Mouse (Mus musculus) neural tube, embryonic 13.5 days (tissue): ENCODE results near the gene Gm20503. TPM values are rescaled to one million over a fixed set of nuclear protein-coding genes. Genes with fewer than 3 reads are reported as not detected.

Experiments
- ATAC-seq: fragments of 200-750 bp; cut with Nextera tagmentation; 2 replicates; pipeline ENCODE4 v1.8.0; 2017; ENCODE audit warnings: low read depth, mild to moderate bottlenecking, moderate TSS enrichment, moderate library complexity
- H3K27ac ChIP-seq: fragments of 300-500 bp; sonication (generic); replicated peaks from 2 replicates; pipeline ENCODE4 v1.5.1; 2015; ENCODE audit warnings: moderate library complexity, mild to moderate bottlenecking, inconsistent platforms
- H3K27me3 ChIP-seq: fragments of 300-500 bp; sonication (generic); 2 replicates; pipeline ENCODE4 v1.6.1; 2015; ENCODE audit warnings: mild to moderate bottlenecking, inconsistent platforms
- H3K36me3 ChIP-seq: fragments of 300-500 bp; sonication (generic); 2 replicates; pipeline ENCODE4 v1.6.1; 2015; ENCODE audit warnings: mild to moderate bottlenecking, inconsistent platforms
- H3K4me1 ChIP-seq: fragments of 300-500 bp; sonication (generic); replicated peaks from 2 replicates; pipeline ENCODE4 v1.6.1; 2015; ENCODE audit warnings: inconsistent platforms
- H3K4me2 ChIP-seq: fragments of 300-500 bp; sonication (generic); 2 replicates; pipeline ENCODE4 v1.6.1; 2015; ENCODE audit warnings: inconsistent platforms, mild to moderate bottlenecking, moderate library complexity
- H3K4me3 ChIP-seq: fragments of 300-500 bp; sonication (generic); 2 replicates; pipeline ENCODE4 v1.5.1; 2015; ENCODE audit warnings: mild to moderate bottlenecking, inconsistent platforms
- H3K9ac ChIP-seq: fragments of 300-500 bp; sonication (generic); 2 replicates; pipeline ENCODE4 v1.6.1; 2015; ENCODE audit warnings: moderate library complexity, mild to moderate bottlenecking, inconsistent platforms
- H3K9me3 ChIP-seq: fragments of 300-500 bp; sonication (generic); 2 replicates; pipeline ENCODE4 v1.6.1; 2016; ENCODE audit warnings: inconsistent platforms
- WGBS: fragments of 180-500 bp; shearing (Covaris S2); methylation state at CpG from one replicate; pipeline ENCODE4 v1.1.7; 2015; 5-methylcytosine and 5-hydroxymethylcytosine counted together
- polyA plus RNA-seq: library from polyadenylated mRNA; unstranded; fragments of >200 nt; fragmentation: Nextera tagmentation; extraction: Ambion mirVana; gene quantifications from 2 replicates; pipeline ENCODE4 v1.2.1, GENCODE M21; 2015

The Gm20503 gene
- polyA plus RNA-seq, 1 experiment from 2014 or later: 10.0 TPM

DNA sequence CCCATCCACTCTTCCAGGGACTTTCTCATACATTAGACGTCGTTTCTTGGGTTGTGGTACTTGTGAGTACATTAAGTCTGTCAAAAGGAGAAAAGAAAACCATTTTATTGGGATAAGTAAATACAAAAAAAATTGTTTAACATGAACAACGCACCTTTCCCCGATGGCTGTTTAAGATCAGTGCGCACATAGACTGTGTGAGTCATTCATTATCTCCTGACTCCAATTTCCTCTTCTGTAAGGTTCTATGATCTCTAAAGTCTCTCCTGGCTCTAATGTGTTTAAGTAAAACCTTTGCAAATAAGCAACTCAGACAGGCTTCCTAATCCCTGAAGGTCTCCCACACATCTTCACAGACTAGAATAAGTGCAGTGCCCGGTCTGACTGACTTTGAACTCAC lies 40.9 kb downstream of the Gm20503 start:
- Histone ChIP-seq H3K4me3 (no peak overlapping the region), H3K4me1 (no peaks in the 10 kb centered on the region), H3K9ac (no peak overlapping the region), H3K9me3 (peaks cover 2% of the 10 kb centered on the region; the same call in 1 of the 2 replicates), H3K27ac (no peak overlapping the region), H3K36me3 (peaks cover 31% of the 10 kb centered on the region), H3K27me3 (no peaks in the 10 kb centered on the region), H3K4me2 (no peak overlapping the region)
- no peak for ATAC-seq
- 92% methylated on average over 6 of the region's 6 CpGs for WGBS

DNA sequence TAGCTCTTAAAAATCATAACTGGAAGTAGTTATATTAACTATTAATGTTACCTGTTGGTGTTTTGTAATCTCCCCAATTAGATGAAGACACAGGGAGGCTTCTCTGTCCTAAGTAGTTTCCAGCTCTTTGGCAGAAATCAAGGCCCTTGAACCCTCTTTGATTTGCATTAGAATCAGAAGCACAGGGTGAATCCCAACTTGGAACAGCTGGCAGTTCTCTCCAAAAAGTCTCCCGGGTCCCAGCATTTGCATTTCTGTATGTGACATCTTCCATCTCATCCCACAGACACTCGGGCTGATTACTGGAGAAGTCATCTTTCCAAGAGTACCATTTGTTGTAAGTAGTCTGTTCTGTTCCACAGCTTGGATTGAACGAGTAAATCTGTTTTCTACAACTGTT lies 44.2 kb downstream of the Gm20503 start:
- Histone ChIP-seq H3K36me3 (peaks cover 3% of the 10 kb centered on the region), H3K27ac (no peak overlapping the region), H3K9me3 (peaks cover 2% of the 10 kb centered on the region; the same call in 1 of the 2 replicates), H3K9ac (no peak overlapping the region), H3K4me2 (no peak overlapping the region), H3K27me3 (no peaks in the 10 kb centered on the region), H3K4me3 (no peak overlapping the region), H3K4me1 (no peaks in the 10 kb centered on the region)
- 25% methylated on average over 3 of the region's 3 CpGs for WGBS
- ATAC-seq: no peak

DNA sequence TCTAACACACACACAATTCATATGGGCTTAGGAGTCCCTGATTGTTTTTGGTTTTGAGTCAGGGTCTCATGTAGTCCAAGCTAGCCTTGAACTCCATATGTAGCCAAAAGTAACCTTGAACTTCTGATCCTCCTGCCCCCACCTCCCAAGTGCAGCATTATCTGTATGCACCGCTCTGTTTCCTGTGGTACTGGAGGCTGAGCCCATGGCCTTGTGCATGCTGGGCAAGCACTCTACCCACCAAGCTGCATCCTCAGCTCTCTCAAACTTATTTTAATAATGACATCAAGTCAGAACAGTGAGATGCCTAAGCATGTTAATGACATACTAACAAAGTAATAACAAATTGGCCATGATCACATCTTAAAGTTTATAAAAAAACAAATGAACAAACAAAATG lies 48.1 kb downstream of the Gm20503 start:
- H3K9ac ChIP-seq: no peak overlapping the region
- ATAC-seq: no peak
- H3K9me3 ChIP-seq: no peaks in the 10 kb centered on the region
- H3K4me3 ChIP-seq: no peak overlapping the region
- no peaks in the 10 kb centered on the region for H3K27me3 ChIP-seq
- WGBS: 92% methylated on average over 1 of the region's 1 CpGs
- H3K27ac ChIP-seq: no peak overlapping the region
- no peaks in the 10 kb centered on the region for H3K4me1 ChIP-seq
- H3K36me3 ChIP-seq: no peaks in the 10 kb centered on the region
- H3K4me2 ChIP-seq: no peak overlapping the region

DNA sequence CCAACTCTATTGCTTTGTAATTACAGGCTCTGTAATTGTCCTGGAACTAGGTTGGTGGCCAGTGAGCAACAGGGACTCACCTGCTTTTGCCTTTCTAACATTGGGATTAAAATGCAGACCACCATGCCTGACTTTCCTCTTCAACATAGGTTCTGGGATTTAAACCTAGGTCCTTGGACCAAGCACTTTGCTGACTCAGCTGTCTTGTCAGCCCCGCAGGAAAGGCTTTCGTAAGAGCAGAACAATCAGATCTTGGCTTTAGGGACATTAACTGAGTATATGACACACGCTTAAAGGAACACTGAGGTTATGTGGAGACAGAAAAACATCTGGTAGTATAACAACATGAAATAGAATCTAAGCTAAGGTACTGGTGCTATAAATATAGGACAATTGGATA lies 54.9 kb downstream of the Gm20503 start:
- Histone ChIP-seq H3K27me3 (no peaks in the 10 kb centered on the region), H3K36me3 (no peaks in the 10 kb centered on the region), H3K27ac (no peak overlapping the region), H3K4me1 (no peaks in the 10 kb centered on the region), H3K4me2 (no peak overlapping the region), H3K9ac (no peak overlapping the region), H3K9me3 (no peaks in the 10 kb centered on the region), H3K4me3 (no peak overlapping the region)
- 92% methylated on average over 3 of the region's 3 CpGs for WGBS
- ATAC-seq: no peak

DNA sequence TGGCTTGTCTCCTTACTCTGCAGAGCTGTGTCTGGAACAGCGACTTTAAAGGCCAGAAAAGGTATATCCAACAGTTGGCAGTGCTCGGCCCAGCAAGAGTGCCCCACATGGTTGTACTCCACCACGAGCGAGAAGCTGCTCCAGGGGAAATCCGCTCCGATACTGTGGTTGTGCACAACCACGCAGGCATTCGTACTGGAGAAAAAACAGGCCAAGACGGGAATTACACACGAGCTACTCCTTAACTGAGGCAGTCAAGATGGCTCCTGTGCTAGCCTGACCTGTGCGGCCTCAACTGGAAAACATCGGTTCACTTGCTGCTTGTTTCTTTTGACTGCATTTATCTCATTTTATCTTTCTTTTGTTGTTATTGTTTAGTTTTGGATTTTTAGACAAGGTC lies 59.5 kb downstream of the Gm20503 start:
- H3K36me3 ChIP-seq: no peaks in the 10 kb centered on the region
- H3K4me3 ChIP-seq: no peak overlapping the region
- H3K9me3 ChIP-seq: no peaks in the 10 kb centered on the region
- no peak overlapping the region for H3K9ac ChIP-seq
- ATAC-seq: no peak
- WGBS: 78% methylated on average over 12 of the region's 12 CpGs
- H3K27me3 ChIP-seq: no peaks in the 10 kb centered on the region
- H3K27ac ChIP-seq: no peak overlapping the region
- H3K4me1 ChIP-seq: no peaks in the 10 kb centered on the region
- H3K4me2 ChIP-seq: no peak overlapping the region

DNA sequence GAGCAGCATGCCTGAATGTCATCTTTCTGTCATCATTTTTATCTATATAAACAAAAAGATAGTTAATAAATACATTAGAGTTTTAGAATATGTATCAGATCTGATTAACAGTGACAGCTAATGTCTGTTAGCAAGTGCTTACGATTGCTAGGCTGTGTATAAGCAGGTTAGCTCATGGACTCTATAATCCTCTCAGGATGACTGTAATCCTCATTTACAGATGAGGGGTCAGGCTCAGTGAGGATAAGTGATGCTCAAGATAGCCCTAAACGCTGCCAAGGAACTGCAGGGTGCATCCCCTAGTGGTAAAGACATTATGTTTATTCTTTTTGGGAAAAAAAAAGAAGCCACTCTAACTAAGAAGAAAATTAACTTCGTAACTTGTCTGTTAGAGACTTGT lies 66.3 kb downstream of the Gm20503 start:
- Histone ChIP-seq H3K27ac (no peak overlapping the region), H3K27me3 (no peaks in the 10 kb centered on the region), H3K4me2 (no peak overlapping the region), H3K9me3 (no peaks in the 10 kb centered on the region), H3K36me3 (no peaks in the 10 kb centered on the region), H3K4me3 (no peak overlapping the region), H3K4me1 (no peaks in the 10 kb centered on the region), H3K9ac (no peak overlapping the region)
- ATAC-seq: no peak
- WGBS: 54% methylated on average over 3 of the region's 3 CpGs

DNA sequence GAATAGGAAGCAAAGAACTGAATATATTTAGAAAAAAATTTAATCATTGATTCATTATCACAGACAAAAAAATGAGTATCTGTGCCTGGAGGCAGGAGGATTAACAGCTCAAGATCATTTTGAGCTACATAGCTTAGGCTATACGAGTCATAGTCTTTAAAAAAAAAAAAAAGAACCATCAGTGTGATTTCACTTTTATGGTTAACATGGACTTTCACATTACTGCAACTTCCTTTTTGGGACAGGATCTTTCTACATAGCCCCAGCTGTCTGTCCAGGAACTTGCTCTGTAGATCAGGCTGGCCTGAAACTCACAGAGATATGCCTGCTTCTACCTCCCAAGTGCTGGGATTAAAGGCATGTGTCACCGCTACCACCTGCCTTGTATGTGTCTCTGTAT lies 80.4 kb downstream of the Gm20503 start:
- Histone ChIP-seq H3K27me3 (no peaks in the 10 kb centered on the region), H3K4me2 (no peak overlapping the region), H3K4me1 (no peaks in the 10 kb centered on the region), H3K9me3 (no peaks in the 10 kb centered on the region), H3K9ac (no peak overlapping the region), H3K36me3 (no peaks in the 10 kb centered on the region), H3K27ac (no peak overlapping the region), H3K4me3 (no peak overlapping the region)
- WGBS: 83% methylated on average over 2 of the region's 2 CpGs
- ATAC-seq: no peak

DNA sequence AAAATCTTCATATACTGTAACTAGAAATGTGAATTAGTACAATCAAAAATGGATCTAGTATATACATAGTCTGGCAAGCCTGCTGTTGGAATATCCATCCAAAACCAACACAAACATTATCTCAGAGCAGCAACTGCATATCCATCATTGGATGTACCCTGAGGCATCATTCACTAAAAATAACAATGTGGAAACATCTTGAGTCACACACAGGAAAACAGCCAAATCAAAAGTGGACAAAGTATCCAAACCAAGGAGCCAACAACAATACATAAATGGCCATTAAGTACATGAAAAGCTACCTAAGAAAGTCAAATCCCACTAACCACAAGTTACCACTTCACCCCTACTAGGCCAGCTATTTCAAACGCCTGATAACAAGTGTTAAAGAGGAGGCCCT lies 86.4 kb downstream of the Gm20503 start:
- H3K27me3 ChIP-seq: no peaks in the 10 kb centered on the region
- H3K9me3 ChIP-seq: no peaks in the 10 kb centered on the region
- no peaks in the 10 kb centered on the region for H3K4me1 ChIP-seq
- H3K27ac ChIP-seq: no peak overlapping the region
- H3K9ac ChIP-seq: no peak overlapping the region
- no peak overlapping the region for H3K4me2 ChIP-seq
- no peak overlapping the region for H3K4me3 ChIP-seq
- no peaks in the 10 kb centered on the region for H3K36me3 ChIP-seq
- WGBS: 71% methylated on average over 1 of the region's 1 CpGs
- ATAC-seq: no peak

Other genes with a start within 250 kb of the Gm20503 start
- not detected in 2 replicates for gene Olfr267, start 215.5 kb upstream of the Gm20503 start, polyA plus RNA-seq
- 27.0 and 30.8 TPM in 2 replicates for gene Ecpas, start 90.5 kb upstream of the Gm20503 start, polyA plus RNA-seq
- gene Zkscan16, start 59.6 kb upstream of the Gm20503 start, polyA plus RNA-seq: 0.44 and 0.47 TPM in 2 replicates
- 5.8 and 6.8 TPM in 2 replicates for gene Ptgr1, start 16.1 kb upstream of the Gm20503 start, polyA plus RNA-seq
- 4.3 and 6.8 TPM in 2 replicates for gene Dnajc25, start 8.1 kb upstream of the Gm20503 start, polyA plus RNA-seq
- 150 and 161 TPM in 2 replicates for gene Gng10, start 31.9 kb downstream of the Gm20503 start, polyA plus RNA-seq
- gene AI481877, start 135.8 kb downstream of the Gm20503 start, polyA plus RNA-seq: not detected in 2 replicates
- 15.1 and 17.0 TPM in 2 replicates for gene Ugcg, start 186.0 kb downstream of the Gm20503 start, polyA plus RNA-seq